9 mouse cellular contexts compared by ENCODE assay signal in genomic region chr1:171129251-171129650, GRCm38 (mm10). TPM values are rescaled to one million over a fixed set of nuclear protein-coding genes. Genes with fewer than 3 reads are reported as not detected.
DNase-seq lines count a peak whose midpoint lies in the region; ATAC-seq lines count a peak whose summit lies in the region.
"Had no signal": no experiment of that assay in that cellular context is flagged by ENCODE, and none has a peak within 500 bp of the region (broad histone marks: within the 10 kb centered on the region; RNA-seq: fewer than 3 reads in every experiment).

No protein-coding gene starts in this region.

- no peak overlapping the region for H3K9ac ChIP-seq in kidney, embryonic 16.5 days (replicated peaks; ENCODE audit: low read length)
- H3K9ac ChIP-seq in forebrain, embryonic 11.5 days (ENCODE audit: low read length) = no peak overlapping the region

- H3K27me3 ChIP-seq in kidney, embryonic 16.5 days (ENCODE audit: insufficient read depth, low read length) = no peaks in the 10 kb centered on the region
- no peaks in the 10 kb centered on the region for H3K27me3 ChIP-seq in forebrain, embryonic 11.5 days (ENCODE audit: control insufficient read depth, insufficient read depth, low read length)
- H3K27me3 ChIP-seq: Patski had no signal

- peak; percentile 81 for DNase-seq in layer of hippocampus, adult 11-12 months (ENCODE audit: low spot score)
- DNase-seq in layer of hippocampus, adult 9-10 months (ENCODE audit: low spot score) = no peak
- peak; percentile 33 to 36 for DNase-seq in frontal cortex, postnatal 36 days (ENCODE audit: low spot score in 2 of 2)
- DNase-seq in right cerebral cortex, adult 2 months (ENCODE audit: low spot score in 2 of 2) = peak; percentile 29 to 37
- DNase-seq in forebrain, embryonic 11.5 days (ENCODE audit: low spot score) = no peak
- DNase-seq in thymus, postnatal 14 days = no peak

- 53% methylated on average over 7 of the region's 7 CpGs for WGBS in kidney, embryonic 16.5 days
- 57% methylated on average over 7 of the region's 7 CpGs for WGBS in forebrain, embryonic 11.5 days

- H3K4me1 ChIP-seq in kidney, embryonic 16.5 days (ENCODE audit: insufficient read depth, low read length) = no peaks in the 10 kb centered on the region
- H3K4me1 ChIP-seq in forebrain, embryonic 11.5 days (replicated peaks; ENCODE audit: control insufficient read depth, insufficient read depth, low read length) = no peaks in the 10 kb centered on the region

- no peak overlapping the region for H3K4me2 ChIP-seq in kidney, embryonic 16.5 days (replicated peaks; ENCODE audit: low read depth, low read length)
- no peak overlapping the region for H3K4me2 ChIP-seq in forebrain, embryonic 11.5 days (ENCODE audit: low read depth, low read length, severe bottlenecking)

- peaks cover 35% of the 10 kb centered on the region for H3K36me3 ChIP-seq in kidney, embryonic 16.5 days (ENCODE audit: insufficient read depth, low read length)
- H3K36me3 ChIP-seq in forebrain, embryonic 11.5 days (ENCODE audit: control insufficient read depth, insufficient read depth, low read length) = peaks cover 3% of the 10 kb centered on the region; the same call in 1 of the 2 replicates

- peak; percentile 74 for ATAC-seq in kidney, embryonic 16.5 days (ENCODE audit: low FRiP score, low TSS enrichment)
- ATAC-seq in forebrain, embryonic 11.5 days (replicated peaks; ENCODE audit: low FRiP score) = no peak
- ATAC-seq in erythroblast, adult 5-6 weeks (replicated peaks; ENCODE audit: low FRiP score, poor library complexity, severe bottlenecking) = no peak
- ATAC-seq: Patski had no signal

- H3K27ac ChIP-seq in kidney, embryonic 16.5 days (ENCODE audit: low read length) = peak overlapping the region; percentile 7; the same call in 1 of the 2 replicates
- no peak overlapping the region for H3K27ac ChIP-seq in forebrain, embryonic 11.5 days (ENCODE audit: low read depth, low read length)

- H3K4me3 ChIP-seq in kidney, embryonic 16.5 days (ENCODE audit: low read length) = no peak overlapping the region
- no peak overlapping the region for H3K4me3 ChIP-seq in forebrain, embryonic 11.5 days (ENCODE audit: low read depth, low read length)

- H3K9me3 ChIP-seq in kidney, embryonic 16.5 days (ENCODE audit: low read length) = no peaks in the 10 kb centered on the region
- no peaks in the 10 kb centered on the region for H3K9me3 ChIP-seq in forebrain, embryonic 11.5 days (ENCODE audit: control insufficient read depth, low read length)

RNA-seq across cellular contexts. Expression of gene Cfap126, which starts 15.5 kb away (rescaled TPM):
- polyA plus RNA-seq in kidney, embryonic 16.5 days (2015; fragmentation: Nextera tagmentation; extraction: Ambion mirVana) = 2.9 and 3.0 TPM in 2 replicates
- 1.5 and 2.9 TPM in 2 replicates for polyA plus RNA-seq in forebrain, embryonic 11.5 days (2014; fragmentation: Nextera tagmentation; extraction: Ambion mirVana)
- total RNA-seq in erythroblast, adult 5-6 weeks (2015; ENCODE audit: low replicate concordance) = not detected in 2 replicates
- total RNA-seq in erythroblast, adult 5-6 weeks (2017; ENCODE audit: low replicate concordance) = not detected in 2 replicates

RNA-seq across cellular contexts. Expression of gene Sdhc, which starts 21.2 kb away (rescaled TPM):
- 340 TPM in 2 replicates for polyA plus RNA-seq in kidney, embryonic 16.5 days (2015; fragmentation: Nextera tagmentation; extraction: Ambion mirVana)
- 272 and 277 TPM in 2 replicates for polyA plus RNA-seq in forebrain, embryonic 11.5 days (2014; fragmentation: Nextera tagmentation; extraction: Ambion mirVana)
- total RNA-seq in erythroblast, adult 5-6 weeks (2015; ENCODE audit: low replicate concordance) = 15.6 and 40.3 TPM in 2 replicates
- 9.2 and 20.0 TPM in 2 replicates for total RNA-seq in erythroblast, adult 5-6 weeks (2017; ENCODE audit: low replicate concordance)

RNA-seq across cellular contexts. Expression of gene Mpz, which starts 21.3 kb away (rescaled TPM):
- polyA plus RNA-seq in kidney, embryonic 16.5 days (2015; fragmentation: Nextera tagmentation; extraction: Ambion mirVana) = 0.57 and 0.68 TPM in 2 replicates
- 0.13 TPM in 1 of 2 replicates, not detected in the other for polyA plus RNA-seq in forebrain, embryonic 11.5 days (2014; fragmentation: Nextera tagmentation; extraction: Ambion mirVana)
- total RNA-seq in erythroblast, adult 5-6 weeks (2015; ENCODE audit: low replicate concordance) = not detected in 2 replicates
- not detected in 2 replicates for total RNA-seq in erythroblast, adult 5-6 weeks (2017; ENCODE audit: low replicate concordance)

Comparison
In these comparisons a context has a peak if more than half of its experiments do, and no peak if none do; other contexts are left out.
1. DNase-seq: peak in layer of hippocampus, adult 11-12 months (single experiment), frontal cortex, postnatal 36 days (2 of 2) and right cerebral cortex, adult 2 months (2 of 2); none in layer of hippocampus, adult 9-10 months (single experiment), forebrain, embryonic 11.5 days (single experiment) and thymus, postnatal 14 days (single experiment).